Mouse (Mus musculus) left cerebral cortex, adult 18-20 months (tissue): ENCODE data around the gene Map4k5. TPM values are rescaled to one million over a fixed set of nuclear protein-coding genes. Genes with fewer than 3 reads are reported as not detected.
A peak's percentile ranks its signal among the peaks of the same experiment; 100 is the strongest.

Experiments
- DNase-seq, 2 experiments: peaks; one replicate each; pipeline ENCODE4 v3.0.0; 2021 to 2022; ENCODE audit warnings: low spot score in 2 of 2, mixed read lengths in 1 of 2
- total RNA-seq, 2 experiments: library from RNA; stranded (reverse); gene quantifications; 2 replicates each; pipeline ENCODE4 v1.2.3; 2021

Map4k5 gene
- total RNA-seq, 2 experiments from 2014 or later, result 37.6 to 38.6 TPM

DNA sequence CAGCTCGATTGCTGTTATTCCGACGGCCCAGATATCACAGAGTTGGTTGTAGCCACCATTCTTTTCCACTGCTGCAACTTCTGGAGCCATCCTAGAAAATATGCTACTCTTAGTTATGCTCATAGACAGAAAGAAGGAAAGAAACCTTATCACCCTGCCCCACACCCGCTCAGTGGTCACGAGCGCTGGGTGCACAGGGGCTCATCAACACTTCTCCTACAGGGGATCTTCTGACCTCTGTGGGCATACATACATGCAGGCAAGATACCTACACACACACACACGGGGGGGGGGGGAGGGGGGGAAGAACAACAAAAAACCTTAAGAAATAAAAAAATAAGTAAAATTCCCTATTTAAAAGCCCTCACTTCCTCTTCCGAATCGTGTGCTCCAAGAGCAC, 47.3 kb downstream of the Map4k5 start:
- DNase-seq, result no peak

DNA sequence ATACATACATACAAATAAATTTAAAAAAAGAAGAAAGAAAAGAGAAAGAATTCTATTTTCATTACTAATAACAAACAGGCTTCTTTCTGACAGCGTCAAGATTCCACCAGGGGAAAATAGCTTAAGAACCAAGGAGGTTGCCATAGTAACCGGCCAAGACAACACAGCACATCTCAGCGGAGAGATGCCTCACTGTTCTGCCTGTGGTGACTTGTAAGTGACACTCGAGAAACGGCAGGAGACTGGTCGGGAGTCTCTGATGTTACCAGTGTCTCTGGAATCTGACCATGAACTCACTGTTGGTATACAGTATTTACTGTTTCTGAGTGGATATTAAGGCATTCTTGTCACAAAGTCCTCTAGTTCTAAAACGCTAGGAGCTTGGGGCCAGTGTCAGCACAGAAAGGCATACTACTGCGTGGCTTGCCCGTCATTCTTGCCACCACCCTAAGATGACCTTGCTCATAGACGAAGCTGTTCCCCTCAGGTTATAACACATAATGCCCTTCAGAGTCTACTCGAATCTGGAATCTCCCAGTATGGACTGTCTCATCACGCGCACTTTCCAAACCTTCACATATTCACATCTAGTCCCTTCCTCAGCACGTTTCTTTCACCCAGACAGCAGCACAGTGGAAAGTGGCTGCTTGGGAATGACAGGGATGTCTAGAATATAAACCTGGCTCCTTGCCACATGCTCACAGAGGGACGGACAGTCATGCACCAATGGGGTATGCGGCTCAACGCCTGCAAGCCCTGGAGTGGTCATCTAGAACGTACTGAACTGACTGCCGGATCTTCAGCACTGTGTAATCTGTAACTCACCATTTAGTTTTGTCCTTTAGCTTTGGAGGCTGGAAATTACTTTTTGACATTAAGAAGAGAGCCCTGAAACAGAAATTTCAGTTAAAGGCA, 49.2 kb downstream of the Map4k5 start:
- DNase-seq, result peak; percentile 39 to 44

DNA sequence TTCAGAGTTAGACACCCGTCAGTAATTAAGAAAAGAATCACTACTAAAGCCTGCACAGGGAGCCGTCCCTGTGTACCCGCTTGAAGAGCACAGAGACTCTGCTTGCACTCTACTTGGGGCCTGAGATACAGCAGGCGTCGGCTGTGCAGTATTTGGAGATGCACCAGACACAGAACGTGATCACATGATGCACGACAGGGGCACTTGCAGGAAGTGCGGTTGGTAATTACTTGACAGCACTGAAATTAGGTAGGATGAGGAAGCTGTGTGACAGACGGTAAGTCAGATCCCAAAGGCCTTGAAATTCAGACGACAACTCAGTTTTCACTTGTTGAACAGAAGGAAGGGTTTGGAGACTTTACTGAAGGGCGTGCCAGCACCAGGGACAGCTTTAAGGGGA, 54.6 kb downstream of the Map4k5 start:
- DNase-seq, result no peak

DNA sequence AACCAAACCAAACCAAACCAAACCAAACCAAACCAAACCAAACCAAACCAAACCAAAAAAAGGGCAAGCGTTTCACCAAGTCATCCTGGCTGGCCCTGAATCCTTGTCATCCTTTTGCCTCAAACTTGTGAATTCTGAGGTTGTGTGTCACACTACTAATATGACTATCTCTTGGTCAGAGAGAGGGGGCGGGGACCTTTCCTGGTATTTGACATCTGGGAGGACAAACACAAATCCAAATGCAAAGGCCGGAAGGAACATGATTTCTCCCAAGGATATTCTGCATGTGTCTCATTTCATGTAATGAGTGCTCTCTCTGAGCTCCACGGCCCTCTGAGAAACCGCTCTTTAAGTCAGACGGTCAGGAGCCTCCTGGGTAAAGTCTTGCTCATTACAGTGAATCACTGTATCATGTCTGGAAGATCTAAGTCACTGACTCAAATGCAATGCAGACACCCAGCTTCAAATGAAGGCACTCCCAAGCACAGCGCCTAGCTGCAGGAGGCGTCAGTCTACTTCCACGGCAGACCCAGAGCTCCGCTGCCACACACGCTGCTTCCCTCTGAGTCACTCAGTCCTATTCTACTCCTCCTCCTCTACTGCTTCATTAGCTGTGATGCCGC, 58.9 kb downstream of the Map4k5 start:
- peak; percentile 35 to 36 for DNase-seq

DNA sequence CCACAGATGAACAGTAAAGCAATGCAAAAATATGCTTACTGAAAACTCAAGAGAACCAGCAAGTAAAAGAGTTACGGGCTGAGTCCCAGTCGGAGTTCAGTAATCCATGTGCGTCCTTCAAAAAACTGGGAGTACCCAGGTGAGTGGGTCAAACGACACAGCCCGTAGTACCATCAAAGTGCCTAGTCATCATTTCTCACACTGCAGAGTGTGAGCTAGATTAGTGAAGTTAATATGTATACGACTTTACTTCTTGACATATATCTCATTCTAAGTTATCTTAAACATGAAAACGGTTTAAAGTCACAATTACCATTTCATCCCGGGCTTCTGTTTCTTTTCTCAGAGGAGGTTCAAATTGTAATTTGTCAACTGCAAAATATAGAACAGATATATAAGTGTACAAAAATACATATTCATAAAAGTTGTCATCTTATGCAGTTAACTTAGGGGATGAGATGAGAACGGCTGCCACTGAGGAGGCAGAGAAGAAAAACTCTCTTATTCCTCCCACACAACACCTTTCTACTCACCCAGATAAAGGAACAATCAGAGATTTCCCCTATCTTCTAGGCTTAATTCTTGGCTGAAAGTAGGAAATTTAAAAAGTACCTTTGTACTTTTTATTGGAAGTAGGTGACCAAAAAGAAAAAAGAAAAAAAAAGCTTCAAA, 61.6 kb downstream of the Map4k5 start:
- DNase-seq, result no peak

DNA sequence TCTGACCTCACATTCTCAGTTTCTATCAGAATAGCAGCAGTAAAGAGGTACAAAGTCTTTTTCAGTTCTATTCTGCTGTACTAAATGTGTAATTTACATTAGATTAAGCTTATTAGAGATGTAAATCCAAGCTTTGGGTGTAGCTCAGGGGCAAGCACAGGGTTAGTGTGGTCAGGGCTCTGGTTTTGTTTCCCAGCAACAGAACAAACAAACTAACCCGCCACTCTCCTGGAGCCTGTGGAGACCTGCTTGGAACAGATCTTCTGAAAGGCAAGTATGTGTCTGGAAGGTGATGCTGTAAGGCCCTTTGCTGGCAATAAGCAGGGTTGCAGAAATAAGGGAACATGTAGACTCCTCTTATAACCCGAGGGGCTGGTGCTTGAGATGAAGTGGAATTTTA, 64.8 kb downstream of the Map4k5 start:
- DNase-seq, result no peak

DNA sequence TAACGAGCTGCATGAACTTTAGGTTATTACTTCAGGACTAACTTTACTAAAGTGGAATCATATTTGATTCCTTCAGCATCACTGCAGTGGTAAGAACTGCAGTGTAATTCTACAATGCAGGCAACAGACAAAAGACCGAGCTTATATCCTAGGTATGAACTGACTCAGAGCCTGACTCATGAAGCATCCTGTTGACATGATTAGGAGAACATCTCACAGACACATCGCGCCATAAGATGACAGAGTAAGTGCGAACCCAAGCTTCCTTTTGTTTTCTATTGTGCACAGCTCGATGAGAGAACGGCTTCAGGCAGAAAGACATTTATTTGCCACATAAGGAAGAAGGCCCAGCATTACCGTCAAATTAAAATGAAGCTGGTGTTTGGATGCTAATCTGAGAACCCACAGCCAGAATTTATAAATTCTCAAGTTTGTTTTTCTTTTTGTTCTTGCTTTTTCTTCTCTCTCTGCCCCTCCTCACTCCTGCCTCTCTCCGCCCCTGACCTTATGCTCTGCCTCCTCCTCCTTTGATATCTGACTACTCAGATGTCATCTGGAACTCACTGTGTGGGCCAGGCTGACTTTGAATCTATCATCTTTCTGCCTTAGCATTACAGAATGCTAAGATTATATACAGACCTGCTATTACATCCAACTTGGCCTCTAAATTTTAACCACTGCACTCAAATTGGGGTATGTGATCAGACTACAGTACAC, 68.0 kb downstream of the Map4k5 start:
- DNase-seq, result no peak

DNA sequence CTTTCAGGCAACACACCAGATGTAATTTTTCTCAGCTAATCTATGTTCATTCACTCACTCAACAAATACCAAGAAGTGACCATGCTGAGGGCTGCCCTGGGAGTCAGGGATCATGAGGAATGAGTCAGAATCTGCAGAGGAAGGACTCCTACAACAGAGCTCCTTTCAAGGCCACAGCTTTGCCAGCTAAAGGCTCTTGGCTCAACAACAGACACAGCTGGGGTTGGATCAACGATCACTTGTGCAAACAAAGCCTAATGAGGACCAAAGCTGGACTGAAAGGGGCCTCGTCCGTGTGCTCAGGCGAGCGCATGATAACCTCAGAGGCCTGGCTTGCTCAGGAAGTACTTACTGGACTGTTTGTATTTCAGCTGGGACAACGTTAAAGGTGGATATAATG, 78.7 kb downstream of the Map4k5 start:
- no peak for DNase-seq

DNA sequence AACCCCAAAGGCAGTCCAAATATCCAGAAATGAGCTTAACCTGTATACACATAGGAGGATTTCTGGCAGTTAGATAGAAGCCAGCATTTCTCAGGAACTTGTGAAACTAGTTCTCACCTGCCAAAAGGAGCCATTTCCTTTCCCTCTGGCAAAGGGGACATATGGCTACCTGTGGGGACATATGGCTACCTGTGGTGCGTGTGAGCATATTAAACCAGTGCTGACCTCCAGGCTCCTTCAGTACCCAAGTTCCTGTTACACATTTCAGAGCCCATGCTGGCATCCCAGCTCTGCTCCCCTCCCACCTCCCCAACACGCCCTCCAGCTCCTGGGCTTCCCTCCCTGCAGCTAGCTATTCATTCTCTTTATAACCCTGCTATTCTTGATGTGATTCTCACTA, 79.4 kb downstream of the Map4k5 start:
- no peak for DNase-seq

DNA sequence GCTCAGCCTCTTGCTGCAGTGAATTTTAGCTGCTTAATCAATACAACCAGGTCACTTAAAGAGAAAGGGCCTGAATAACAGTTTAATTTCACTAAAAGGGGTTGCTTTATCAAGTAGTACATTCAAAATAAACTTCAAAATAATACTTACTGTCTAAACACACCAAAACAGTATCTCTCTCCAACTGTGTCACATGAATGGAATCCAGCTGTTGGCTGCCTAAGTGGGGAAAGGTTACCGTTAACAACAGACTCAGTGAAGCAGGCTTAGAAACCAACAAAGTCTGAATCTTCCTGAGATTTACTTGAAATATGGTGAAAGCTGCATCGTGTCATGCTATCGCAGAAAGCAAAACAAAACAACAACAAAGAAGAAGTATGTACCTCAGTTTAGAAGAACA, 80.0 kb downstream of the Map4k5 start:
- no peak for DNase-seq

DNA sequence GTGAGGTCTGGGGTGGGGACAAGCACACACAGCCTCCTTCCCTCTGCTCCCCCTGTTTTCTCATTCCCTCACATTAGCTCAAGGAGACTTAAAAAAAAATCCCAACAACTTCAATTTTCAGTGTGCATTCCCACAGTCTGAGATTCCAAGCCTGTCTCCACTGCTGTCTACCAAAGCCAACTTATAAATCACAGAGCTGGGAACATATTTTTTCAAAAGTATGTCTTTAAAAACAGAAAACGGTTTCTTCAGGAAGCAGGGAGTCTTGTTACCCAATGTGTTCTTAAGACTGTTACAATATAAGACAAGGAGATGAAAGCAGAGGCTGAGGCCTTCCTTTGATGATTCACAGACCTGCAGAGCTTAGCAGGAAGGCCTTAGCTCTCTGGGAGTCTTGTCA, 81.0 kb downstream of the Map4k5 start:
- no peak for DNase-seq

DNA sequence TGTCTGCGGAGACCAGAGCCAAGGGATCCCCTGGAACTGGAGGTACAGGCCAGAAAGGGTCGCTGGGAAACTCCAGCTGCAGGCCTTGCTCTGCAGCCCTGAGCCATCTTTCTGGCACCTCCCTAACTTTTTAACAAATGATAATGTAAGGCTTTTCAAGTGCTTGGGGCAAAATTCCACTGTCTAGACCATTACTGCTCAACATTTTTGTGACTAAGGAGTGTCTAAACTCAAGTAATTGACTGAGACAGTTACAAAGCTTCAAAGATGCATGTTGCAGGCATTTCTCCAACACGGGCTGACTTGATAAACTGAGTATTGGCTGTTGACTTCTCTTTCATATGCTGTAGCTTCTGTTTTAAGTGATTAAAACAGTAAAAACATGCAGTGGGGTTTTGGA, 83.6 kb downstream of the Map4k5 start:
- DNase-seq, result no peak

DNA sequence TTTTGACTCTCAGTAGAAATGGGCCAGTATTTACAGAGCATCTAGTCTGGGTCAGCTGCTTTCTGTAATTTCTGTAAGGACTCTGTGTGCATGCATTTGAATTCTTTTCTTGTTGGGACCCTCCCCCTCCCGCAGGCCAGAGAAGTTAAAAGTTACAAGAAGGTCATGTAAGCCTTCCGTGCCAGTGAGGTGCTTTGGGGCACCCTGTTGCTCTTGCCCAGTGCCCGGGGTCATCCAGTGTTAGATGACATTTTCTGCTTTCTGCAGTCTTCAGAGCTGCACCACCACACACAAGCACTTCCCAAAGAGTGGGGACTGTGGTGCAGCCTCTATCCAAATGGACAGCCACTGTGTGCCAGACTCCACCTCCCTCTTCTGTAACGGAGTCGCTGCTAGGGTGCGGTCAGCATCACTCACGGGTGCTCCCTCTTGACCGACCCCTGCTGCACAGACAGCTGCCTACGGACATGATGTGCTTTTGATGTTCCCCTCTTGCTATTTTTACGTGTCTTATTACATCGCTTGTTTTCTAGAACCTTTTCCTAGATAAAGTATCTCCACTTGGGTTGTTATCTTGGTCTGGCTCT, 85.5 kb downstream of the Map4k5 start:
- no peak for DNase-seq

DNA sequence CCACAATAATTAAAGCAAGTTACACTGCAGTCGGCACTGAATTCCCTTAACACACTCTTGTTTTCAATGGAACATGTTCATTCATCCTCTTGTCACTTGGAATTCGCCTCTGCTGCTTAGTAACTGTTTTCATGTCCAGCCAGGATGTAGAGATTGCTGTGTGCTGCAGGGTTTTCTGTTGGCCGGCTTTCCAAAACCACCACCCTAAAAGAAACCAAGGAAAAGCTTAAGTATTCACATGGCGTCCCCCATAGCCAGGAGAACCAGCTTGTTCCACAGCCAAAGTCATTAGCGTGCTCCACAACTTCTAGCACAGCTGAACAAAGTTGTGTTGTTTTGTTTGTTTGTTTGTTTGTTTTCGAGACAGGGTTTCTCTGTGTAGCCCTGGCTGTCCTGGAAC, 87.9 kb downstream of the Map4k5 start:
- DNase-seq, result no peak

DNA sequence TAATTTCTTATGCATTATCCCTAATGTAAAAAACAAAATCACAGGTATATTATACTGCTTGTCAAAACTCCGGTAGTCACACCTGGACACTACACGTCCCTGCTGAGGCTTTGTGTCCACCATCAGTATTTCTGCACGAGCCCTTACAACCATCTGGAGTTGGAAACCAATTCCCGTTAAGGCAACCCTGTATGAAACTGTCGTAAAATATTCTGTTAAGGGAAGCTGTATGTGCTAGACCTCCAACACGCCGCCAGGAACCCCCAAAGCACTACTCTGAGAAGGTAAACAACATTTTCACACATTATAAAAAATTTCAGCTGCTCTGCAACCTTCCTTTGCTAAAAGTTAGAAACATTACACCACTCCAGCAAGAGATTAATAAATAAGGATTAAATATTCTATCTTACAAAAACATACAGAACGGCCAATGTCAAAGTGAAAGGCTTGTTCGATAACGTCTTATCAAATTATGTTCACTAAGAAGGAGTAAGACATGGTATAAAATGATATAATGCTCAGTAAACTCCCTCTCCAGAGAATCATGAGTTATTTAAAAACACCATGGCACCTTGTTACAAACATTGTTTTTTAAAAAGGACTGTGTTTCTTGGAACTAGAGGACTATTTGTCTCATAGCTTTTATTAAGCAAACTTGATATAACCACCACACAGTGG, 88.5 kb downstream of the Map4k5 start:
- no peak for DNase-seq

DNA sequence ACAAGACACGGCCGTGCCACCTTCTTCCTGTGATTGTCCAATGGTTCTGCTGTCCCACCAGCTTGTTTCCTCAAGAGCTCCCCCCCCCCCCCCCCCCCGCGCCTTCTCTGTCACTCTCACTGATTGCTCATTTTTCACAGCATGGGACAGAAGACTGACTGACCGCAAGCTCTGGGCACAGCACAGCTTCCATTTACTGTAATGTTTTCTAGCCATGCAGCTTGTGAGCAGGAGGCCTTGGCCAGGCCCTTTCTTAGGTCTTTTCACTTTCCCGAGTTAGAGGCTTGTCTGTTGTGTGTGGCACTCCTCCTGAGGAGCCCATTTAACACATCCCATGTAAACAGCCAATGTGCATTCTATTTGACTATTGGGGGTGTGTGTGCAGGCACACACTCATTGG, 89.8 kb downstream of the Map4k5 start:
- DNase-seq, result no peak

DNA sequence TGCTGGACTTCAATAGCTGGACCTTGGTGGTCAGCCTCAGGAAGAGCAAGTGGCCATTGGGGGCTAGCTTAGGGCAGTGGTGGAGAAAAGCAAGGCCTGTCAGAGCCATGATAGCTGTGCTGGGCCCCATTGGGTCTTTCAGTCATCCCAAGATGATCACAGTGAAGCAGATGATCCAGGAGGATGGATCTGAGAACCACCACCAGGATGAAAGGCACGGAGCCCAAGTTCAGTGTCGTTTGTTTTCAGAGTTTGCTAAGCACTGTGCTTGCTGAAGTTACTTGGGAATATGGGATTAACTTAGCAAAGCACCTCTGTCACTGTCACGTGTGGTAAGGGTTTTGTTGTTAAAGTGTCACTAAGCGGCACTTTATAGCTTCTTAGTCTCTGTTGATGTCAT, 92.4 kb downstream of the Map4k5 start:
- DNase-seq, result no peak

DNA sequence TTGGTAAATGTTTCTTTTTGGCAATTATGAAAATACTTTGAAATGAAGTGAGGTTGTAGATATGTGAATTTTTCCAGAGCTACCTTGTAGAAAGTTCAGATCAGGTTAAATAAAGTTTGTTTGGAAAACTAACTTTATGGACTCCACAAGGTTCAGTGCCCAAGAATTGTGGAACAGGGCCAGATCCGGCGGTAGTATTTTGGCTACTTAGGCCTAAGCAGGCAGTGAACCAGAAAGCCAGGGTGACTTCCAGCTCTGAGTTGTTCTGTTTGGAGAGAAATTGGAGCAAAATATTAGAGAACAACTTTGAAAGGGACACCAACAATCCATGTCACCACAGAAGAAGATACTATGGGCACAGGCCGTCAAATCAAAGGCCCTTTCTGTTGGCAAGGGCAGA, 96.7 kb downstream of the Map4k5 start:
- no peak for DNase-seq

DNA sequence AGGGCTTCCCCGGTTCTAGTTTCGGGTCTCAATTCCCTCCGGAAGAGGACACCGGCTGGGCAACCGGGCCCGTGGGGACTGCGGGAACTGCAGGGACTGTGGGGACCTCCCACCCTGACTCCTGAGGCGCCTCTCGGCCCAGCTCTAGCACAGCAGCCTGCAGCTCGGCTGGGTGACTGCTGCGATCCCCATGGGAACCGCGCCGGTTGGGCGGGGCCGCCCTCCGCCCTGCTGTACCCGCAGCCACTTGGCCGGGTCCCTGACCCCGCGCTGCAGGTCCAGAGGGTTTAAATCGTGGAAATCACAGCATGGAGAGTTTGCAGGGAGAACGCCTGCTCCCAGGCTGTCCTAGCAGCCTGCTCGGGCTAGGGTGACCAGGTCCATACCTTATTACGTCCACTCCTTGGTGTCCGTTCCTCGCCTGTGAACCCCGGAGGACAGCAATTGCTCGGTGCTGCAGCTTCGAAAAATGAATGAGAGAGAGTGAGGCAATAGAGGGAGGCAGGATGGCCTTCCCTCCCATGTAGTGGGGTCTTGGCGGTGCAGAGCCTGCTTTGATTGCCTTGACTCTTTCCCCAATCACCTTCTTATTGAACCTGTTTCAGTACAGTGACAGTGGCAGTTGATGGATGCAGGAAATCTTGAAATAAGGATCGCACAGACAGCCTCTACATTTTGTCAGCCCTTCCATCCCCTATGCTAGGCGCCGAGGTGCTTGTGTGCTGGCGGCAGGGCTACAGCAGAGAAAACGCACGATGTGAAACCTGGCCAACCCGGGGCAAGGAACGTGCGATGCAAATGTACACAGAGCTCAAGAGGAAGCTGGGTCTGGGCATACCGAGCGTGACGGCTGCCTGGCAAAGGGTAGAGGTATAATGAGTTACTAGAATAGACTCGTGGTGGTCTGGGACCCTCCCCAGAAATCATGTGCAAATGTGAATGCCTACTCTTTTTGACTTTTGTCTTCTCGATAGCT, 102.2 kb downstream of the Map4k5 start, which contains the start of gene Cdkl1:
Cdkl1 (minus strand) TSS at position 738 of the 976 bp plus-strand sequence.
- DNase-seq, result peak; percentile 60 to 77
